Mouse (Mus musculus): Measurements from ENCODE around the gene A230050P20Rik.
A peak's percentile ranks its signal among the peaks of the same experiment; 100 is the strongest.

DNA sequence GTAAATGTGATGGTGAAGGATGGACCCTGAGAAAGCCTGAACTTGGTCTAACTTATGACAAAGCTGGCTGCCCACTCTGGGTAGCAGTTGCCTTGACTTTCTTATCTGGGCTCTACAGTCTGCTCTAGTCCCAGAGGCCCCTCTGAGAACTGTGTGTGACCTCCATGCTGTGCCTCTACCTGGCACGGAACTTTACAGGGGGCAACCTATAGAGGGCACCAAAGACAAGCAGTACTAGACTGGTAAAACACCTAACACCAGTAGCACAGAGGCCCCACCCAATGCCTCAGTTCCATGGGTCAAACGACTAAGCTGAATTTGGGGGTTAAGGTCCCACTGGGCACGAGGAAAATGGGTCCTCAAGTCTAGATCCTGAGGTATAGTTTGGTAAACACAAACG is 47.7 kb downstream of the A230050P20Rik start:
- TF ChIP-seq CTCF (IDR thresholded peaks at IDR 0.05; ENCODE audit: low read depth) (peak; percentile 71), EP300 (optimal IDR thresholded peaks at IDR 0.05) (no peak)

Measured in stomach, postnatal 0 days (tissue).